In the genomic region with DNA sequence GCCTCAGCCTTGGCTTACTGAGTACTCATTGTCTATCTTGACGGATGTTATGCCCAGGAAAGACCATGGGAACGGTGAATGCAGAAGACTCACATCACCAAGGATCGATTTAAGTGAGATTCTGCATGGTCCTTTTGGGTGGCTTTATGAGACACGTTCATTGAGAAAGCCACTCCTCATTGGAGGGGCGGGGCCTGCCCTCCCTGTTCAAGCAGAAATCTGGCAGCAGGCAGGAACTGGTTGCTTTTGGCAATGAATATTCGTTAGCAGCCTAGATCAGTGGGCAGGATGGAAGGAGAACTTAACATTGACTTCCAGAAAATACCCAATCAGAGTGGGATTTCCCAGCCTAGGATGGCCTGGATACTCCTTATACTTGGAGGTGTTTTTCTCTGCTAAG, we compare ENCODE assay signal across 11 mouse cellular contexts. TPM values are rescaled to one million over a fixed set of nuclear protein-coding genes. Genes with fewer than 3 reads are reported as not detected.
DNase-seq lines count a peak whose midpoint lies in the region; ATAC-seq and TF ChIP-seq lines count a peak whose summit lies in the region.
"Had no signal": no experiment of that assay in that cellular context is flagged by ENCODE, and none has a peak within 500 bp of the region (broad histone marks: within the 10 kb centered on the region; RNA-seq: fewer than 3 reads in every experiment).

No protein-coding gene starts in this region.

- ATAC-seq in kidney, embryonic 16.5 days (ENCODE audit: low FRiP score, low TSS enrichment) = no peak
- no peak for ATAC-seq in forebrain, embryonic 13.5 days
- ATAC-seq in activated CD4-positive, CD25-positive, alpha-beta regulatory T cell, adult 4 months = no peak

- TF ChIP-seq EP300 in heart, adult 2 months (IDR thresholded peaks at IDR 0.05; ENCODE audit: insufficient read depth, low read depth, low read length) = no peak

- H3K9ac ChIP-seq in heart, adult 2 months (ENCODE audit: low read depth, low read length) = no peak overlapping the region
- no peak overlapping the region for H3K9ac ChIP-seq in kidney, embryonic 16.5 days (replicated peaks; ENCODE audit: low read length)
- H3K9ac ChIP-seq in forebrain, embryonic 13.5 days = no peak overlapping the region

- no peak for TF ChIP-seq POLR2A in heart, adult 2 months (IDR thresholded peaks at IDR 0.05; ENCODE audit: insufficient read depth, low read depth, low read length)

- H3K27ac ChIP-seq in heart, adult 2 months = peak overlapping the region; percentile 13; the same call in 1 of the 2 replicates
- H3K27ac ChIP-seq in heart, embryonic 10.5 days = no peak overlapping the region
- H3K27ac ChIP-seq in kidney, embryonic 16.5 days (ENCODE audit: low read length) = peak overlapping the region; percentile 0; the same call in 1 of the 2 replicates
- H3K27ac ChIP-seq in forebrain, embryonic 13.5 days = peak overlapping the region; percentile 54

- 37% methylated on average over 6 of the region's 6 CpGs for WGBS in heart, adult 2 months
- 60% methylated on average over 6 of the region's 6 CpGs for WGBS in heart, embryonic 10.5 days
- 70% methylated on average over 6 of the region's 6 CpGs for WGBS in kidney, embryonic 16.5 days
- 44% methylated on average over 6 of the region's 6 CpGs for WGBS in forebrain, embryonic 13.5 days

- H3K27me3 ChIP-seq in heart, adult 2 months (ENCODE audit: control insufficient read depth, insufficient read depth, low read length) = no peaks in the 10 kb centered on the region
- no peaks in the 10 kb centered on the region for H3K27me3 ChIP-seq in heart, embryonic 10.5 days (ENCODE audit: insufficient read depth, poor library complexity, severe bottlenecking)
- H3K27me3 ChIP-seq in kidney, embryonic 16.5 days (ENCODE audit: insufficient read depth, low read length) = no peaks in the 10 kb centered on the region
- no peaks in the 10 kb centered on the region for H3K27me3 ChIP-seq in forebrain, embryonic 13.5 days

- intact Hi-C loops in heart, adult 2 months (cut with DNase I) = loop anchor here (1.0 to 10.0 kb wide), 2 partner anchors 180 to 406 kb away; no protein-coding TSS in a partner anchor

- H3K4me3 ChIP-seq in heart, adult 2 months = no peak overlapping the region
- H3K4me3 ChIP-seq in heart, embryonic 10.5 days = no peak overlapping the region
- no peak overlapping the region for H3K4me3 ChIP-seq in kidney, embryonic 16.5 days (ENCODE audit: low read length)
- H3K4me3 ChIP-seq in forebrain, embryonic 13.5 days = no peak overlapping the region

- no peak for TF ChIP-seq CTCF in heart, adult 2 months (IDR thresholded peaks at IDR 0.05)

- H3K79me2 ChIP-seq in heart, adult 2 months (replicated peaks; ENCODE audit: control insufficient read depth, insufficient read depth, low read length) = 0 out of 2 replicates have a peak, but pooled peaks cover 1% of the 10 kb centered on the region

- no peak for DNase-seq in heart, adult 2 months
- no peak for DNase-seq in heart, embryonic 10.5 days (ENCODE audit: low spot score)
- DNase-seq in kidney, adult 8-10 months = no peak
- peak; percentile 27 for DNase-seq in Muller cell, postnatal 12 days (ENCODE audit: inconsistent ontology term)
- no peak for DNase-seq in frontal cortex, postnatal 25 days (ENCODE audit: low spot score in 2 of 2)

- H3K4me2 ChIP-seq in kidney, embryonic 16.5 days (replicated peaks; ENCODE audit: low read depth, low read length) = no peak overlapping the region
- no peak overlapping the region for H3K4me2 ChIP-seq in forebrain, embryonic 13.5 days

- H3K4me1 ChIP-seq in heart, adult 2 months (ENCODE audit: control insufficient read depth, insufficient read depth, low read length) = peaks cover 12% of the 10 kb centered on the region
- peaks cover 23% of the 10 kb centered on the region for H3K4me1 ChIP-seq in heart, embryonic 10.5 days
- 0 out of 2 replicates have a peak, but pooled peaks cover 9% of the 10 kb centered on the region for H3K4me1 ChIP-seq in kidney, embryonic 16.5 days (ENCODE audit: insufficient read depth, low read length)
- H3K4me1 ChIP-seq in forebrain, embryonic 13.5 days = peaks cover 71% of the 10 kb centered on the region

- H3K36me3 ChIP-seq in heart, adult 2 months (ENCODE audit: control insufficient read depth, insufficient read depth, low read length) = peaks cover 52% of the 10 kb centered on the region
- peaks cover 56% of the 10 kb centered on the region for H3K36me3 ChIP-seq in heart, embryonic 10.5 days
- no peaks in the 10 kb centered on the region for H3K36me3 ChIP-seq in kidney, embryonic 16.5 days (ENCODE audit: insufficient read depth, low read length)
- H3K36me3 ChIP-seq in forebrain, embryonic 13.5 days (ENCODE audit: poor library complexity, severe bottlenecking) = peaks cover 44% of the 10 kb centered on the region

- no peaks in the 10 kb centered on the region for H3K9me3 ChIP-seq in heart, embryonic 10.5 days
- no peaks in the 10 kb centered on the region for H3K9me3 ChIP-seq in kidney, embryonic 16.5 days (ENCODE audit: low read length)
- no peaks in the 10 kb centered on the region for H3K9me3 ChIP-seq in forebrain, embryonic 13.5 days (replicated peaks)

RNA-seq across cellular contexts. Expression of gene Muc13, which starts 53.4 kb away (rescaled TPM):
- not detected for total RNA-seq in heart, adult 2 months (2021)
- 0.15 and 0.33 TPM in 2 replicates for polyA plus RNA-seq in heart, adult 2 months (2012; rRNA removed)
- polyA plus RNA-seq in heart, embryonic 10.5 days (2016; fragmentation: Nextera tagmentation; extraction: Ambion mirVana) = 0.36 and 1.7 TPM in 2 replicates
- polyA plus RNA-seq in kidney, embryonic 16.5 days (2015; fragmentation: Nextera tagmentation; extraction: Ambion mirVana) = 0.06 TPM in 1 of 2 replicates, not detected in the other
- polyA plus RNA-seq in forebrain, embryonic 13.5 days (2015; fragmentation: Nextera tagmentation; extraction: Ambion mirVana) = 0.08 TPM in 1 of 2 replicates, not detected in the other
- 1 to 10 TPM in 1 of 2 experiments, under 1 TPM in 1; 0.41 to 1.3 TPM for polyA plus RNA-seq in activated CD4-positive, CD25-positive, alpha-beta regulatory T cell, adult 4 months (2017; shearing (Covaris generic))
- total RNA-seq: adrenal gland, adult 2 months; layer of hippocampus, postnatal 14 days; liver, adult 2 months had no signal

RNA-seq across cellular contexts. Expression of gene Heg1, which starts 56.2 kb away (rescaled TPM):
- 100 to 1,000 TPM; 126 to 148 TPM for total RNA-seq in heart, adult 2 months (2021)
- polyA plus RNA-seq in heart, adult 2 months (2012; rRNA removed) = 60.6 and 123 TPM in 2 replicates
- 26.3 and 33.0 TPM in 2 replicates for polyA plus RNA-seq in heart, embryonic 10.5 days (2016; fragmentation: Nextera tagmentation; extraction: Ambion mirVana)
- 14.3 and 17.3 TPM in 2 replicates for polyA plus RNA-seq in kidney, embryonic 16.5 days (2015; fragmentation: Nextera tagmentation; extraction: Ambion mirVana)
- 21.3 and 22.3 TPM in 2 replicates for polyA plus RNA-seq in forebrain, embryonic 13.5 days (2015; fragmentation: Nextera tagmentation; extraction: Ambion mirVana)
- 10 to 100 TPM; 27.0 to 32.0 TPM for polyA plus RNA-seq in activated CD4-positive, CD25-positive, alpha-beta regulatory T cell, adult 4 months (2017; shearing (Covaris generic))
